Mouse (Mus musculus) intestine, postnatal 0 days (tissue): ENCODE data around the gene Prdm5. TPM values are rescaled to one million over a fixed set of nuclear protein-coding genes. Genes with fewer than 3 reads are reported as not detected.

Experiments used
- ATAC-seq: fragments of 200-750 bp; cut with Nextera tagmentation; 2 replicates; pipeline ENCODE4 v1.8.0; 2017; ENCODE audit warnings: mild to moderate bottlenecking, moderate TSS enrichment, moderate library complexity
- H3K27ac ChIP-seq: fragments of 300-500 bp; sonication (generic); 2 replicates; pipeline ENCODE4 v1.5.1; 2014; ENCODE audit warnings: mild to moderate bottlenecking, low read depth, low read length, moderate library complexity
- H3K27me3 ChIP-seq: fragments of 300-500 bp; sonication (generic); replicated peaks from 2 replicates; pipeline ENCODE4 v1.6.1; 2014; ENCODE audit warnings: low read length, mixed read lengths; ENCODE audit not compliant: control insufficient read depth, insufficient read depth
- H3K36me3 ChIP-seq: fragments of 300-500 bp; sonication (generic); 2 replicates; pipeline ENCODE4 v1.6.1; 2014; ENCODE audit warnings: mild to moderate bottlenecking, moderate library complexity; ENCODE audit not compliant: control insufficient read depth, insufficient read depth
- H3K4me1 ChIP-seq: fragments of 300-500 bp; sonication (generic); replicated peaks from 2 replicates; pipeline ENCODE4 v1.6.1; 2014; ENCODE audit warnings: antibody characterized with exemption, low read length, mixed read lengths; ENCODE audit not compliant: control insufficient read depth, insufficient read depth
- H3K4me2 ChIP-seq: fragments of 300-500 bp; sonication (generic); replicated peaks from 2 replicates; pipeline ENCODE4 v1.6.1; 2014; ENCODE audit warnings: low read depth, mild to moderate bottlenecking, moderate library complexity
- H3K4me3 ChIP-seq: fragments of 300-500 bp; sonication (generic); 2 replicates; pipeline ENCODE4 v1.5.1; 2014; ENCODE audit warnings: low read depth, low read length
- H3K9ac ChIP-seq: fragments of 300-500 bp; sonication (generic); 2 replicates; pipeline ENCODE4 v1.6.1; 2014; ENCODE audit warnings: mild to moderate bottlenecking, low read depth, low read length
- H3K9me3 ChIP-seq: fragments of 300-500 bp; sonication (generic); 2 replicates; pipeline ENCODE4 v1.6.1; 2016; ENCODE audit warnings: mixed run types; ENCODE audit not compliant: control insufficient read depth
- CTCF ChIP-seq: sonication (generic); IDR thresholded peaks from 2 replicates; pipeline ENCODE4 v1.5.1; 2016; ENCODE audit warnings: low read depth, mild to moderate bottlenecking, control low read depth, antibody characterized with exemption, moderate library complexity
- WGBS: fragments of 180-500 bp; shearing (Covaris S2); extraction: QIAGEN DNeasy Blood & Tissue Kit; methylation state at CpG from one replicate; pipeline ENCODE4 v1.1.7; 2014; 5-methylcytosine and 5-hydroxymethylcytosine counted together
- polyA plus RNA-seq: library from polyadenylated mRNA; unstranded; fragments of >200 nt; fragmentation: Nextera tagmentation; extraction: Ambion mirVana; gene quantifications from 2 replicates; pipeline ENCODE4 v1.2.1, GENCODE M21; 2015

Prdm5 gene
- polyA plus RNA-seq, 1 experiment from 2014 or later, result 3.0 TPM

- H3K4me3 ChIP-seq, result no peak overlapping the region
- H3K9me3 ChIP-seq, result no peaks in the 10 kb centered on the region
- H3K4me1 ChIP-seq, result no peaks in the 10 kb centered on the region
- no peaks in the 10 kb centered on the region for H3K36me3 ChIP-seq
- no peak for ATAC-seq
- no peak overlapping the region for H3K27ac ChIP-seq
- no peak for TF ChIP-seq CTCF
- H3K27me3 ChIP-seq, result no peaks in the 10 kb centered on the region
- no peak overlapping the region for H3K4me2 ChIP-seq
- H3K9ac ChIP-seq, result no peak overlapping the region
- WGBS, result 82% methylated on average over 3 of the region's 3 CpGs
Measured at GRCm38 (mm10) chr6:65760073-65760472, 18.7 kb upstream of the Prdm5 start.

GRCm38 (mm10) chr6:65764459-65764858, 14.3 kb upstream of the Prdm5 start:
- H3K4me3 ChIP-seq, result no peak overlapping the region

GRCm38 (mm10) chr6:65765057-65765456, 13.7 kb upstream of the Prdm5 start:
- Histone ChIP-seq H3K9me3 (no peaks in the 10 kb centered on the region), H3K36me3 (no peaks in the 10 kb centered on the region), H3K27ac (no peak overlapping the region), H3K4me2 (0 out of 2 replicates have a peak overlapping the region, but pooled peaks have one; percentile 21), H3K9ac (no peak overlapping the region), H3K27me3 (no peaks in the 10 kb centered on the region), H3K4me1 (no peaks in the 10 kb centered on the region), H3K4me3 (no peak overlapping the region)
- TF ChIP-seq CTCF, result no peak
- ATAC-seq, result no peak
- 30% methylated on average over 8 of the region's 8 CpGs for WGBS

More at GRCm38 (mm10) chr6:65764459-65764858, 14.3 kb upstream of the Prdm5 start:
- no peak overlapping the region for H3K4me2 ChIP-seq
- ATAC-seq, result no peak
- no peaks in the 10 kb centered on the region for H3K36me3 ChIP-seq
- no peak for TF ChIP-seq CTCF
- no peaks in the 10 kb centered on the region for H3K27me3 ChIP-seq
- no peak overlapping the region for H3K27ac ChIP-seq
- no peaks in the 10 kb centered on the region for H3K4me1 ChIP-seq
- H3K9ac ChIP-seq, result no peak overlapping the region
- 72% methylated on average over 2 of the region's 2 CpGs for WGBS
- no peaks in the 10 kb centered on the region for H3K9me3 ChIP-seq

- no peak overlapping the region for H3K4me3 ChIP-seq
- 86% methylated on average over 13 of the region's 13 CpGs for WGBS
- no peaks in the 10 kb centered on the region for H3K4me1 ChIP-seq
- no peak overlapping the region for H3K9ac ChIP-seq
- ATAC-seq, result no peak
- TF ChIP-seq CTCF, result no peak
- H3K36me3 ChIP-seq, result no peaks in the 10 kb centered on the region
- H3K4me2 ChIP-seq, result no peak overlapping the region
- no peak overlapping the region for H3K27ac ChIP-seq
- H3K27me3 ChIP-seq, result no peaks in the 10 kb centered on the region
- H3K9me3 ChIP-seq, result no peaks in the 10 kb centered on the region
Measured at GRCm38 (mm10) chr6:65765752-65766397, 12.9 kb upstream of the Prdm5 start.

- Histone ChIP-seq H3K27ac (no peak overlapping the region), H3K27me3 (no peaks in the 10 kb centered on the region), H3K4me1 (no peaks in the 10 kb centered on the region), H3K9me3 (no peaks in the 10 kb centered on the region), H3K4me3 (no peak overlapping the region), H3K36me3 (no peaks in the 10 kb centered on the region), H3K4me2 (no peak overlapping the region), H3K9ac (no peak overlapping the region)
- 86% methylated on average over 5 of the region's 5 CpGs for WGBS
- no peak for ATAC-seq
- no peak for TF ChIP-seq CTCF
Measured at GRCm38 (mm10) chr6:65767911-65768310, 10.9 kb upstream of the Prdm5 start.

- no peaks in the 10 kb centered on the region for H3K36me3 ChIP-seq
- no peak overlapping the region for H3K4me3 ChIP-seq
- 83% methylated on average over 4 of the region's 4 CpGs for WGBS
- H3K27me3 ChIP-seq, result no peaks in the 10 kb centered on the region
- ATAC-seq, result no peak
- H3K4me2 ChIP-seq, result no peak overlapping the region
- no peaks in the 10 kb centered on the region for H3K9me3 ChIP-seq
- H3K9ac ChIP-seq, result no peak overlapping the region
- no peak for TF ChIP-seq CTCF
- no peak overlapping the region for H3K27ac ChIP-seq
- H3K4me1 ChIP-seq, result no peaks in the 10 kb centered on the region
Measured at GRCm38 (mm10) chr6:65773566-65773965, 5.2 kb upstream of the Prdm5 start.
